Mouse (Mus musculus) bone marrow, adult 2 months (tissue): ENCODE measurements at regions not wholly inside any gene's neighbourhood (a gene's known extent, or its start where the extent isn't known, plus 50 kb on each side); places are given as distances from the start of the nearest gene placed in this dataset.

Experiments used
- CTCF ChIP-seq: fragments of 200-500 bp; IDR thresholded peaks from 2 replicates; pipeline ENCODE4 v1.5.1; 2011; ENCODE audit warnings: low read length, control low read depth; ENCODE audit not compliant: control insufficient read depth, insufficient read depth
- POLR2A ChIP-seq: fragments of 200-500 bp; IDR thresholded peaks from 2 replicates; pipeline ENCODE4 v1.6.1; 2011; ENCODE audit warnings: low read depth, mild to moderate bottlenecking, control low read depth, low read length, borderline replicate concordance; ENCODE audit not compliant: control insufficient read depth

DNA sequence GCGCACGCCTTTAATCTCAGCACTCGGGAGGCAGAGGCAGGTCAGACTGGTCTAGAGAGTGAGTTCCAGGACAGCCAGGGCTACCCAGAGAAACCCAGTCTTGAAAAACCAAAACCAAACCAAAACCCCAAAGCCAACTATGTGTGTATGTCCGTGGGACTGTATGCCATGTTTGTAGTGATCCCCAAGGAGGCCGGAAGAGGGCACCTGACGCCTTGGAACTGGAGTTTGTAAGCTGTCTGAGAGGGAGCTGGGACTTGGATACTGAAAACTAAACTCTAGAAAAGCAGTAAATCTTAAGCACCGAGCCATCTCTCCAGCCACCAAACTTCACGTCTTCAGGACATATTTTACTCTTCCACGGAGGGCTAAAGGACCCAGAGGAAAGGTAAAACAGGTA lies 93.8 kb upstream of the Chd2 start:
- TF ChIP-seq POLR2A, result no peak
- no peak for TF ChIP-seq CTCF
